Mouse (Mus musculus) adrenal gland, postnatal 14 days (tissue): ENCODE measurements around the gene Tnni3. TPM values are rescaled to one million over a fixed set of nuclear protein-coding genes. Genes with fewer than 3 reads are reported as not detected.
A peak's percentile ranks its signal among the peaks of the same experiment; 100 is the strongest.

Source experiments
- DNase-seq: peaks from one replicate; pipeline ENCODE4 v3.0.0; 2021; ENCODE audit warnings: mixed read lengths
- total RNA-seq: library from RNA; stranded (reverse); gene quantifications from 2 replicates; pipeline ENCODE4 v1.2.3, GENCODE M21; 2021

Tnni3 gene
- total RNA-seq, 1 experiment from 2014 or later: 0.85 TPM

DNA sequence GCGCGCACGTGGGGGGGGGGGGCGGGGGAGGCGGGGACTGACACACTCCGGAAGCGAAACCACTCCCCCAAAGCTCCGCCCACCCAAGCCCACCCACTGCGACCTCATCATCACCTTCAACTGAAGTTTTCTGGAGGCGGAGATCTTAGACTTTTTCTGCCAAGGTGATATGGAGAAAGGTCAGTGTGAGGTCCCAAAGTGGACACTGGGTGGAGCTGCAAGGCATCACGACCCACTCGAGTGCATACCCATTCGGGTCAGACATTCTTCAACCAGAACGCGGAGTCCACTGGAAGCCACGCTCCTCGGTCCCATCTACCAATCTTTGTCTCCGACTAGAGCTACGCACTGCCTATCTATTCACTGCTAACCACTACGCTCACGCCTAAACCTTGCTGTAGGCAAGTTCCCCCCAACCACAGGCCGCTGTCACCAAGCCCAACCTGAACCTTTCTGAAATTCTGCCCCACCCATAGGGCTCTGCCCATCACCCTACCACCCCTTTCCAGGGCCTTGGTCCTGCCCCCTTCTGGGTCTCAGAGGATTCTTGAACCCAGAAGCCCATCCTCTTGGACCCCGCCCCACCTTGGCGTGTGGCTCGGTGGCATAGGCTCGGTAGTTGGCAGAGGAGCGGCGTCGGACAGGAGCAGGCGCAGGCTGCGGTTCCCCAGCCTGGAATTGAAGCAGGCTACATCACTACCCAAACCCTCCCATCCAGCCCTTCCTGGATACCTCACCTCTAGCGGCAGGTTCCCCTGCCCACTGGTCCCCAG is 2.6 kb downstream of the Tnni3 start:
- DNase-seq: no peak

DNA sequence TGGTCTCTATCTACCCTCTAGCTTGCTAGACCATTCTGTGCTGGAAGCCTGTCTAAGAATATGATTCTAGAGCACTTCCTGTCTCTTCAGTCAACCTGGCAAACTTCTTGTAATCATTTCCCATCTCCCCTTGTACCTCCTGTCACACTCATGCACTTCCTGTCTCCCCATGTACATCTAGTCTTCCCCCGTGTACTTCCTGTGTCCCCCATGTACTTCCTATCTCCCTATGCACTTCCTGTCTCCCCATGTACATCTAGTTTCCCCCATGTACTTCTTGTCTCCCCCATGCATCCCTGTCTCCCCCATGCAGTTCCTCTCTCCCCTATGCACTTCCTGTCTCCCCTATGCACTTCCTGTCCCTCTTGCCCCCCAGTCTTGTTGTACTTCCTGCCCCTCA is 5.5 kb downstream of the Tnni3 start:
- DNase-seq: no peak

DNA sequence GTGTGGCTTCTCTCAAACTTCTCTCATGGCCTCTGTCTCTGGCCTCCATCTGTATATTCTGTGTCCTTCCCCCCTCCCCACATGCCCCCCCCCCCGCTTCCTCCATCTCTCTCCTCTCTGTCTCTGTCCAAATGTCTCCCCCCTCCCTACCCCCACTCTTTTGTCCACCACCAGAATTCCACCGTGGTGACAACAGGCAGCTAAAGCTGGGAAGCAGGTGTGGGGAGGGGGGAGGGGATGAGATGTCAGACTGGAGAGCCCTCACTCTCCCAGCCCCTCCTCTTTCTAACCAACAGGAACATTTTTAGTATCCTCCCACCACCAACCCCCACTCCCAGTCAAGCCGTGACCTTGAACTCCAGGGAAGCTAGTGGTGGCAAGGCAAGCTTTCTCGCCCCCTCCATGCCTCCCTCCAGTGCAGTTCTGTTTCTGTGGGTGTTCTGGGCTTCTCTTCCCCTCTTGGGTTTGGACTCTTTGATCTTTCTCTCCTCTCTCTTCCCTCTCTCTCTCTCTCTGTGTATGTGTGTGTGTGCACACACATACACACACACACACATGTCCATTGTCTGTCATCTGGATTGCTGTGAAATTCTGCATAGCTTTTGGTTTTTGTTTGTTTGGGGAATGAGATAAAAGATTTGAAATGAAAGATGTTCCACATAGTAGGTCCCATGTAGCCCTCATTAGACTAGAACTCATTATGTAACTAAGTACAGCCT is 7.5 kb downstream of the Tnni3 start, which contains the start of gene Tnnt1:
Gene Tnnt1 (minus strand): TSS at position 51 of the 719 bp plus-strand sequence.
- DNase-seq: no peak

DNA sequence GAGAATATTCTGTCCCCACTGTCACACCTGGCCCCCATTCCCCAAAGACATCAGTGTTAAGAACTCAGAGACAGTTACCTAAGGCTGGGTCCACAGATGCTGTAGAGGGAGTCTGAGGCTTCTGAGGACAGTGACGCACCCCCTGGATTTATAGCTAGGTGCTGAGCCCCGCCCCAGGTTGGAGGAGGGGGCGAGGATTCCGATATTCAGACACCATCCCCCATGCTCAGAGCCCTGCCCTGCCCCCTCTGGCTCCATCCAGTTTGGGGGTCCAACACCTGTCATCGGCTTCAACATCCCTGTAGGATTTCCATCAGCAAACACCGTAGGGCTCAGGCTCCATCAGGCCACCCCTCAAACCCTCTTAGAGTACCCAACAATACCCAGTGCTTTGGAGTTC is 8.2 kb downstream of the Tnni3 start:
- no peak for DNase-seq

DNA sequence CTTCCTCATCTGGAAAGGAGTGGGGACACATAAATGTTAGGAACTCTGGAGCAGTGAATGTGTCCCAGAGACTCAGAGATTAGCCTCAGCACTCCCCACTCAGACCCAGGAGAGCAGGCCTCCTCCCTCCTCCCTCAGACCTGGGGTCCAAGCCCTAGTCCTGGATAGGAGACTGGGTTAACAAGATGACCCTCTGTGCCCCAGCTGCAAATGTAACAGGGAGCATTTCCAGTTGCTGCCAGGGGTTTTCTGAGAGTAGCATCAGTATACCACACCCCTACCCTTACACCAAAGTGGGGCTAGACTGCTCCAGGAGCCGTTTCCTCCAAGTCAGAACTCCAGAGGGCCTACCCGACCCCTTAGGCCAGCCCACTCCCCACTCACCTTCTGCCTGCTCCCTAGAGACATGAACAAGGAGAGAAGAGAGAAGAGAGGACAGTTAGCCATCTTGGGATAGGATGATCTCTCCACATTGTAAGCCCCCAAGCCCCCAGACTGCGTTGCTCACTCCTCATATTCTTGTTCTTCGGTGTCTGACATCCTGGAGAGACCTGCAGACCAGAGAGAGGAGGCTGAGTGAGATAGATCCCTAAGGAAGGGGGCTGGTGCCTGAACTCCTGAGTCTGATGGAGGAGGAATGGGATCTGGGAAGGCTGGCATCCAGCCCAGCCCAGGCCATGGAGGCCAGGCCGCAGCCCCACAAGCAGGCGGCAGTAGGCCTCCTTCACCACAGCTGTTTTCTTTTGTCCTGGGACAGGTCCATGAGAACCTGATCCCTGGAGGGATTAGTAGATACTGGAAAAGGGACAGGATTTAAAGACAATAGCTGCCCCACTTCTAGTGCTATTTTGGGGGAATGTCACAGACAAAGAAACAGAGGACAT is 10.0 kb downstream of the Tnni3 start:
- no peak for DNase-seq

DNA sequence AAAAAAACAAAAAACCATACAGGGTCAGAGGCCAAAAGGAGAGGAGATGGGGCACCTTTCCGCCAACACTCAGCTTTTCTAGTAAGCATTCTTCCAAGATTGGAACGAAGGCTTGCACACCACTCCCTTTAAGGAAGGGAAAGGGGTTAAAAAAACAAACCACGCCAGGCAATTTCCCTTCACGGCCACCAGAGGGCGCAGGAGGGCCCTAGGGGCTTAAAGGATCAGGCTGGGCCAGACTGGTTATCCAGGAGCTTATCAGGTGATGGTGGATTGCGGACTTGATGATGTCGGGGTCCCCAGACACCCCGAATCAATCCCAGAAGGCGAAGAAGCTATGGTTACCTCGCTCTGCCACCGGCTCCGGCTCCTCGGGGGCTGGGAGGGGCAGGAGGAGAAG is 10.8 kb downstream of the Tnni3 start:
- DNase-seq: peak; percentile 64

DNA sequence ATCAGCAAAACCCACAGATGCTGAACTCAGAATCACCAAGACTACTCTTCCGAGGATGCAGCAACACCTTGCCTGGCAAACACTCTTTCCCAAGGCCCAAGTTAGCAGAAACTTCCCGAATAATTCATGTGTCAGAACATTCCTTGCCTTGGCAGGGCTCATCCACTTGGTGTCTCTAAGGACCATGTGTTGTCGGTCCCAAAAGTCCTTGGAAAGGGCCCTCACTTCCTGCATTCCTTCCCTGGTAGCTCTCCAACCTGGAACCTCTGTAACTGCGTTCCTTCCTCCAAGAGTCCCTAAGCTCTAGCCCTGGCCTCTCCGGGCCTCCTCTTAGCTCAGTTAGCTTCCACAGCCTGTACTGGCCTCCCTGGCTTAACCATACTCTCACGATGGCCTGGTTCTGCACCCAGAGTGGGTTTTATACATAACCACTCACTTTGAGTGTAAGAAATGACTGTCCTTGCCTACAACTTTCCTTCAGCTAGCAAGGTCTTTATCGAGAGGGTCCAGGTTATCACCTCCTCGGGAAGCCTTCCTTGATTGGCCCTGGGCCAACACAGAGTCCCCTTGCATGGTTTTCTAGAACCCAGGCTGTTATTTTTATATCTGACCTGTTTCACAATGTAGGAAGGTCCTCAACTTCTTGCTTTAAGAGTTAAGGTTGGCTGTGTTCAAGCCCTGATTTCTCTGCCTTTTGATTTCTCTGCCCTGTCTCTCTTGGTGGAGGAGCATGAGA is 12.4 kb downstream of the Tnni3 start:
- DNase-seq: peak; percentile 48

DNA sequence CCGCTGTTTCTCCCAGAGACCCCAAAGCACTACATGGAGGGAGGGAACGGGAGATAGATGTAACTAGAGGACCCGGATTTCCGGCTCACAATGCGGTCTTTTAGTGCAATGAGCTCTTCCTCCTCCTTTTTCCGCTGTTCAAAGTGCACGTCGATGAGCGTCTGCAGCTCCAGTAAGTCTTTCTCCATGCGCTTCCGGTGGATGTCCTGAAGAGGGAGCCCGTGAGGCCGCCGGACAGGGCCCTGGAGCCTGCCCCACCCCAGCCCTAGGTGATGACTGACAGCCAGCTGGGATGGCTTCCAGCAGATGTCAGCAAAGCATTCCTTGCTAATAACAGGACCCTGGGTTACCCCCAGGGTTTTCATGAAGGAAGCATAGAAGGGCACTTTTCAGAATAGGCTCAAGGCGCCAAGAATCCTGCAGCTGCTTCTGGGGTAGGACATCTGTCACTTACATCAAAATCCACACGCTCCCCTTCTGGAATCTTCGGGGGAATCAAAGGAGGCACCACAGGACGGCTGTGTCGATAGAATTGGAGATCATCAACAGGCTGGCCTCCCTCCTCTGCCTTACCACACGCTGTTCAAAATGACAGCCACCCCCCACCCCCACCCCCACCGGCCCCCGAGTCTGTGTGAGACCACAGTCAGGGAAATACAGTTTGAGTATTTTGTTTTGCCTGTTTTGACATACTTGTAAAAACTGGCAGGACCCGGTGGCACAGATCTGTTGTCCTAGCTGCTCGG is 14.0 kb downstream of the Tnni3 start:
- peak; percentile 87 for DNase-seq

DNA sequence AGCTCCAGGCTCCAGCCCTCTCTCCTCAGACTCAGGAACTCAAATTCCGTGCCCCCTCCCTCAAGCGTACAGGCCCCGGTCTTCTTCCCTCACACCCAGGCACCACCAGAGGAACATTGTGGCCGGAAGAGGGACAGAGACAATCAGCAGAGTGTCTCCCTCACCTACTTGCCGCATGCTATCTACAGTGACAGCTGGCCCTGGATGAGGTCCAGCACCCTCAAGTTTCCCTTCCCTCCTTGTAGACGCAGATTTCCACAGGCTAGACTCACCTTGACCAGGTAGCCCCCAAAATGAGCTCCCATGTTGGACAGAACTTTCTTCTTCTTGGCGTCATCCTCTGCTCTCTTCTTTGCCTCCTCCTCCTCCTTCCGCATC is 15.3 kb downstream of the Tnni3 start:
- DNase-seq: no peak

DNA sequence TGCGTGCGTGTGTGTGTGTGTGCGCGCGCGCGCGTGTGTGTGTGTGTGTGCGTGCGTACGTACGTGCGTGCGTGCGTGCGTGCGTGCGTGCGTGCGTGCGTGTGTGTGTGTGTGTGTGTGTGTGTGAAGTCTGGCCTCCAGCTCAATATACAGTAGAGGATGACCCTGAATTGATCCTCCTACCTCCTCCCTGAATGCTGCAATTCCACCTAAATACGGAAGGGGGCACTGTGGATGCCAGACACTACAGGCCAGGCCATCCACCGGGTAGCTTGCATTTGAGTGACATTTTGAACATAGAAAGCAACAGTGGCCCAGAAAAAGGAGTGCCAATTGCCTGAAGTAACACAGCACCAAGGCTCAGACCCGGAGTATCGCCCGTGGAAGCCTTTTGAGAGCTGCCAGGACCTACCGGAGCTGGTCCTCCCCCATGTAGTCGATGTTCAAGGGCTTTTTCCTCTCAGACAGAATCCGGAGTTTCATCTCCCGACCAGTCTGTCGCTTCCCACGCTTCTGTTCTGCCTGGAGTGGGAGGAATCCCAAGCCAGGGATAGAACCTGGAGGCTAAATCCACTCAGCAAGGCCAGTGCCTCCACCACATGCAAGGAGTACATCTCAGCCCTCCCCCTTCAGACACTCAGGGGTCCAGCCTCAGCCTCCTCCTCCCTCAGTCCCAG is 15.8 kb downstream of the Tnni3 start:
- no peak for DNase-seq

DNA sequence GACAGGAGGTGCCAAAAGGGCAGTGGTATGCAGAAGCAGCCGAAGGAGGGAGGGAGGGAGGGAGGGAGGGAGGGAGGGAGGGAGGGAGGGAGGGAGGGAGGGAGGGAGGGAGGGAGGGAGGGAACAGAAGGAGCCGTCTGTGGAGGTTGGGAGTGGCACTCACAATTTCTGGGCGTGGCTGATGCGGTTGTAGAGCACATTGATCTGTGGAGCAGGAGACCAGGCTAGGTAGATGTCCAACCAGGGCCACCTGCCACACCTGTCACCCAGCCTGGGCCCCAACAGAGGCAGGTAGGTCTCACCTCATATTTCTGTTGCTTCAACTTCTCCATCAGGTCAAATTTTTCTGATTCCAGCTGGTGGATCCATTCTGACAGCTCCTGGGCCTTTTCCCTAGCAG is 16.8 kb downstream of the Tnni3 start:
- no peak for DNase-seq

DNA sequence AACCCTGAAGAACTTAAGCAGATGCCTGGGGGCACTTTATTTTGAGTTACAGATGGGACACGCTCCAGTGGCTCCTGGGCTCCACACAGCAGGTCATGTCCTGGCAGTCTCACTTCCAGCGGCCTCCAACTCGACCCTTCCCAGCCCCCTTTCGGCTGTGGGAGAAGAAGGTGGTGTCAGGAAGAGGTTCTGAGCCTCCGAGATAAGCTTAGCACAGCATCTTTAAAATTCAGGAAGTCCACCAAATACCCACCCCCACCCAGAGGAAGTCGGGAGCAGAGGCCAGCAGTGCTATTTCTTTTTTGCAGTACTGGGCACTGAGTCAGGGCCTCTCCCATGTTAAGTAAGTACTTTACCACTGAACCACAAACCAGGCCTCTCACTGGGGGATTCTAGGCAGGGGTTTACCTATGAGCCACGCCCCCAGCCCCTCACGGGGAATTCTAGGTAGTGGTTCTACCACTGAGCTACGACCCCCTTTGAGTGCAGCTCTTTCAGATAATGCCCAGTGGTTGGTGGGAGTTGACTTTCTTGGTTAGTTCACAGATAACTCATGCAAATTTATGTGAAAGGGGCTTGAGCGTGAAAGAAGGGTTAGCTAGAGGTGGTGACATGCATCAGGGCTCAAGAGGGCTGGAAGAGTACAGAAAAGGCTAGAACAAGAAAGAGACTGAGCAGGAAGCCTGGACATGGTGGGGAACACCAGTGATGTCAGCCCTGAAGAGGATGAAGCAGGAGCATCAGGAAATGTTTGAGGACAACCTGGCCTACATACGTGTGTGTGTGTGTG is 19.2 kb downstream of the Tnni3 start:
- no peak for DNase-seq

DNA sequence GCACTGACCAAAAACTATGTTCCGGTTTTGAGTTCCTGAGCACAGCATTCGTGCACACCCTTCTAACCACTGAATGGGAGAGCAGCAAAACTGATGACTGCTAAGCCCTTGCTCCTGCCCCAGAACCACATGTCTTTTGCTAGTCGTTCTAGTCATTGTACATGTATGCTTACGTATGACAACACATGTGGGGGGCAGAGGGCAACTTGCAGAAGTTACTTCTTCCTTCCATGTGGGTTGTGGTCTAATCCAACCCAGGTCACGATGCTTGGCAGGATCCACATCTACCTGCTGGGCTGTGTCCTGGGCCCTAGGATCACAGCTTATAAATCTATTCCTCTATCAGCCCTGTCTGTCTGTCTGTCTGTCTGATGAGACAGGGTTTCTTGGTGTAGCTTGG is 20.2 kb downstream of the Tnni3 start:
- DNase-seq: no peak

DNA sequence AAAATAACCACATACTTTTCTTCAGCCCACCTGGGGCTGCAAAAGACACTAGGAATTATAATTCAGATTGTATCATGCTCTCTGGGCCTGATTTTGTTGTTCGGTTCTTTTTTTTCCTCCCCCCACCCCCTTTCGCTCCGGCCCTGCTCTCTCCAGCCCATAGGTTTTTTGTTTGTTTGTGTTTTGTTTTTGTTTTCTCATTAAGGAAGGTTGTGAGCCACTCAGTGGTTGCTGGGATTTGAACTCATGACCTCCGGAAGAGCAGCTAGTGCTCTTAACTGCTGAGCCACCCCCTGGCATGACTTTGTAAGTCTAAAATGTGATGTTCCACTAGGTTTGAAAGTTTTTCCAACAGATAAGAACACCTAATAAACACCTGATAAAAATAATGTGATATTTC is 20.9 kb downstream of the Tnni3 start:
- no peak for DNase-seq

DNA sequence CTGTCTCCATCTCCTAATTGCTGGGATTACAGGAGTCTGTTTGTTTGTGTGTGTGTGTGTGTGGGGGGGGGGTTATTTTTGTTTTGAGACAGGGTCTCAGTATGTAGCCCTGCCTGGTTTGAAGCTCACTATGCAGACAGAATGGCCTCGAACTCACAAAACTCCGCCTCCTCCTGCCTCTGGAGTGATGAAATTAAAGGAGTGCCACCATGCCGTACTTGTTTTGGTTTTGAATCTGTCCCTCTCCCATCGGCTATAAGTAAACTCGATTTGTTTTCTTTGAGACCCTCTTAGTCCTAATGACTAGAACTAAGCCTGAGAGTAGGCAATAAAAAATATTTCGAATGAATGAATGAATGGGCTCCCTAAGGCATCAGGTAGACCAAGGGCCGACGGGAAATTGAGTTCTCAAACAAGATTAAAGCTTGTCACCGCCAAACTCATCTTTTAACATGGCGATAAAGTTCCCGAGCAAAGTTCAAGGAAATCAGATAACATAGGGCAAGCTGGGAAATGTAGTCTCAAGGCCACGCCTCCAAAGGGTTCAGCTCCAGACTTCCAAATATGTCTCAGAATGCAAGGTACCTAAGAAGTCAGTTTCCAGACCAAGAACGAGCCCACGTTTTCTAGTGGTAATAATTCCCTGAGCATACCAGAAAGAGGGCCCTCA is 21.5 kb downstream of the Tnni3 start:
- DNase-seq: peak; percentile 59

DNA sequence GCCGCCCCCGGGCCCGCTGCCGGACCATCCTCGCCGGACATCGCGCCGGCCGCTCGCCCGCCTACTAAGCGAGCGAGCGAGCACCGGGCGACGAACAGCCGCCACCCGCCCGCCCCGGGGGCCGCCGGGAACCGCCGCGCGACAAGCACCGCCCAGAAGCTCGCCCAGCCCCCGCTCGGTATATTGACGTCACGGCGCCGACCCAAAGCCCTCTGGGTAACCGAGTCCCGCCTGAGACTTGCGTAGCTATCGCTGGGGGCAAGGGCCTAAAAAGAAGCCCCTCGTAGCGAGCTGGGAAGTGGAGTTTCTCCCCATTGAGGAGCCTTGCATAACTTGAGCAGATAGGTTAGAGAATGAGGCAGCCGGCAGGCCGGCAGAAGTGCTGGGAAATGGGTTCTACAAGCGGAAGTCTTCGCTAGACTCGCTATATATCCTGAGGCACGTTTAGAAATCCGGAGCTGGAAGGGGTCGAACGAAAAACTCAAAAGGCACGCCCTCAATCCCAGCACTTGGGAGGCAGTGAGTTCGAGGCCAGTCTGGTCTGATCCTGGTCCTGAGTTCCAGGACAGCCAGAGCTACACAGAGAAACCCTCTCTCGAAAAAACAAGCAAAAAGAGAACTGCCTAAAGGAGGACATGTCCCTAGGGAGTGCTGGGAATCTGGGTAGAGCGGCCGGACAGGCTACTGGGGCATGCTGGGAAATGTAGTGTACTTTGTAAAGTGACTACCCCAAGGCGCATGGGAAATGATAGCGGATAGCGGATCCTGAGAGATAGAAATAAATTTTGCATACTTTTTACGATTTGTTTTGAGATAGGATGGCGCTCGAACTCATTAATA is 22.3 kb downstream of the Tnni3 start, which contains the start of gene Ppp1r12c:
Gene Ppp1r12c (minus strand): TSS at position 123 of the 840 bp plus-strand sequence.
- peak; percentile 98 for DNase-seq

DNA sequence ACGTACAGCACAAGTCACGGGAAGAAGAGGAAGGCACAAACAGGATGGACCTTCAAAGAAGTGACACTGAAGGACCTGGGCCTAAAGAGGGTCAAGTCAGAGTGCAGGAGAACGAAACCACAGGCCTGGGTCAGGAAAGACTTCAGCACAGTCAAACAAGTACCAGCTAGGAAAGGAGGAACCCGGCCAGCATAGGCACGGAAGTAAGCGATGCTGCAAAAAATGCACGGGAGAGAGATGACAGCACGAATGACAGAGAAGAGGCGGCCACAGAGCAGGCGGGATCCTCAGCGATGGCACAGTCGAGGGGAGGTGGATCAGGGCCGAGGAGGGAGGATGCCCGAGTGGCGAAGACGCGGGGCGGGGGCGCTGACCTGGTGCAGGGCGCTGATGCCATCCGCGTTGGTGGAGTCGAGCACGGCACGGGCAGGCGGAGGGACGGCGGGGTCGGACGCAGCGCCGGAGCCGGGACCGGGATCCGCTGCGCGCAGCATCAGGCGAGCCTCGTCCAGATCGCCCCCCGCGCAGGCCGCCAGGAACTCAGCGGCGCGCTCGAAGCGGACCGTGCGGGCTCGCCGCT is 23.0 kb downstream of the Tnni3 start:
- peak; percentile 77 for DNase-seq

DNA sequence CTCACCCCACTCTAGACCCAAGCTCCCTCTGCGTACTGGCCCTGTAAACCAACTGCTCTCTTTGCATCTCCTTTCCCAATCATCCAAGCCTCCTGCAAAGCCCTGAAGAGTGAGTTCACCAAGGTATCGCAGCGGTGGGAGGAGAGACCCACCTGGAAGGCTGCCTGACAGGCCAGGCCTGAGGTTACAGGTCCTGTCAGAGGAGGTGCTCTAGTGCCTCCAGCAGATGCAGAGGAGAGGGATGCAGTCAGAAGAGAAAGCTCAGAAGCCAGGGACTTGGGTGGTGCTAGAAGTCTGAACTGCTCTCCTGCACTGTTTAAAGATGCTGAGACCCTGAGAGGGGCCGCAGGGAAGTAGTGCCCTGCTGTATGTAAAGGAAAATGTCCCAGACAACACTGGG is 25.0 kb downstream of the Tnni3 start:
- DNase-seq: no peak
